Mouse (Mus musculus) bone marrow macrophage, adult 2 months (primary cell): ENCODE measurements around the gene Ttll6. TPM values are rescaled to one million over a fixed set of nuclear protein-coding genes. Genes with fewer than 3 reads are reported as not detected.
A peak's percentile ranks its signal among the peaks of the same experiment; 100 is the strongest.
"Not testable (repeated sequence)": the region's sequence is repeated elsewhere in the genome, so short reads cannot be mapped to it uniquely, and the experiment has no call there.

Source experiments
- H3K27ac ChIP-seq: 2 replicates; pipeline ENCODE4 v1.5.1; 2012; ENCODE audit warnings: low read depth, low read length; ENCODE audit not compliant: insufficient read depth
- H3K4me1 ChIP-seq: 2 replicates; pipeline ENCODE4 v1.6.1; 2012; ENCODE audit warnings: low read length; ENCODE audit not compliant: control insufficient read depth, insufficient read depth
- H3K4me3 ChIP-seq: 2 replicates; pipeline ENCODE4 v1.5.1; 2012; ENCODE audit warnings: mild to moderate bottlenecking, low read length, moderate library complexity; ENCODE audit not compliant: insufficient read depth
- CTCF ChIP-seq: IDR thresholded peaks from 2 replicates; pipeline ENCODE4 v1.5.1; 2012; ENCODE audit warnings: low read depth, mild to moderate bottlenecking, low read length, moderate library complexity
- POLR2A ChIP-seq: IDR thresholded peaks from 2 replicates; pipeline ENCODE4 v1.6.1; 2012; ENCODE audit warnings: mild to moderate bottlenecking, low read depth, low read length, borderline replicate concordance
- polyA plus RNA-seq: library from polyadenylated mRNA; stranded (reverse); fragments of >200 nt; gene quantifications from 2 replicates; pipeline ENCODE4 v1.2.4, GENCODE M21; 2012; ENCODE audit not compliant: missing spikeins, insufficient read depth, insufficient read length

Gene Ttll6
- not detected in 2 replicates for polyA plus RNA-seq

- no peak within 1 kb of the TSS for H3K4me3 ChIP-seq
- peak; percentile 94 for TF ChIP-seq CTCF
- TF ChIP-seq POLR2A = no peak
- H3K4me1 ChIP-seq = no peaks in the 10 kb centered on the region
- no peak within 1 kb of the TSS for H3K27ac ChIP-seq
Observed at GRCm38 (mm10) chr11:96133239-96133865, at the start of gene Ttll6. Ttll6 (plus strand) TSS chr11:96133786.

GRCm38 (mm10) chr11:96087981-96088380 lies 45.6 kb upstream of the Ttll6 start:
- no peak overlapping the region for H3K27ac ChIP-seq
- no peaks in the 10 kb centered on the region for H3K4me1 ChIP-seq
- H3K4me3 ChIP-seq = no peak overlapping the region
- no peak for TF ChIP-seq CTCF
- no peak for TF ChIP-seq POLR2A

- TF ChIP-seq CTCF = no peak
- no peak for TF ChIP-seq POLR2A
Observed at GRCm38 (mm10) chr11:96091073-96091472, 42.5 kb upstream of the Ttll6 start.

DNA sequence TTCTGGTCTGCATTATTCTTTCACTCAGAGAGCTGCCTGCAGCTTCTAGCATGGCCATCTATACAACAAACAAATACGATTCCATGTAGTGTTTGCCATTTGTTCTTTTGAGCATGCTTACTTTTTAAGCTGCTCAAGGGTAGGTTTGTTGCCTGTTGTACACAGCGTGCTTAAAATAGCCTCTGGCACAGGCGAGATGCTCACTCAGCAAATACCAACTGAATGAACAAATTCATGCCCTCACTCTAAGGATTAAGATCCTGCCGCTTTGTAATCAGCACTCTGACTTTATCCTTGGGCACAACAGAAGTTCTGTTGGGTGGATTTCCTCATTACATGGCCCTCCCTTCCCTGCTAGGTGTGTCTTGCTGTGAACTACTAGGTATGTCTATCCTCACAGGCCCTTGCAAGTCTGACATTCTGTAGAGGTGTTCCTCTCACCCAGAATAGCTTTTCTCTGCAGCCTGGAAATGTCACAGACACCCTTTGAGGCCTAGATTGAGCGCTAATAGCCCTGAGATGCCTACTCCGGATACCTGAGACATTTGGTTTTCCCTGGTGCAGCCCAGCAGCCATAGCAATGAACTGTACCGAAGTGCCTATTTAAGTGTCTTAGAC lies 40.8 kb upstream of the Ttll6 start:
- Histone ChIP-seq H3K4me3 (no peak overlapping the region), H3K4me1 (no peaks in the 10 kb centered on the region), H3K27ac (no peak overlapping the region)
- no peak for TF ChIP-seq CTCF
- TF ChIP-seq POLR2A = no peak

More at GRCm38 (mm10) chr11:96091073-96091472, 42.5 kb upstream of the Ttll6 start:
- Histone ChIP-seq H3K4me1 (no peaks in the 10 kb centered on the region), H3K4me3 (no peak overlapping the region), H3K27ac (no peak overlapping the region)

- H3K4me3 ChIP-seq = no peak overlapping the region
- H3K27ac ChIP-seq = no peak overlapping the region
- TF ChIP-seq POLR2A = no peak
- TF ChIP-seq CTCF = peak; percentile 81
- H3K4me1 ChIP-seq = no peaks in the 10 kb centered on the region
Observed at GRCm38 (mm10) chr11:96093361-96093760, 40.2 kb upstream of the Ttll6 start.

- no peak for TF ChIP-seq CTCF
- TF ChIP-seq POLR2A = no peak
- no peak overlapping the region for H3K27ac ChIP-seq
- H3K4me1 ChIP-seq = no peaks in the 10 kb centered on the region
- no peak overlapping the region for H3K4me3 ChIP-seq
Observed at GRCm38 (mm10) chr11:96108376-96108775, 25.2 kb upstream of the Ttll6 start.

DNA sequence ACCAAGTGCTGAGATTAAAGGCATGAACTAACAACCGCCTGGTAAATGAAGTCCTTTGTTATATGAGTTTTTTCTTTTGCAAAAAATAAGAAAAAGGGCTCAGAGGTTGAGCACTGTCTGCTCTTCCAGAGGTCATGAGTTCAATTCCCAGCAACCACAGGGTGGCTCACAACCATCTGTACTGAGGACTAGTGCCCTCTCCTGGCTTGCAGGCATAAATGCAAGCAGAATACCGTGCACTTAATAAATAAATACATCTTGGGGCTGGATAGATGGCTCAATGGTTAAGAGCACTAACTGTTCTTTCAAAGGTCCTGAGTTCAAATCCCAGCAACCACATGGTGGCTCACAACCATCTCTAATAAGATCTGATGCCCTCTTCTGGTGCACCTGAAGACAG lies 22.6 kb upstream of the Ttll6 start:
- H3K4me1 ChIP-seq, H3K4me3 ChIP-seq, H3K27ac ChIP-seq: not testable (repeated sequence)

DNA sequence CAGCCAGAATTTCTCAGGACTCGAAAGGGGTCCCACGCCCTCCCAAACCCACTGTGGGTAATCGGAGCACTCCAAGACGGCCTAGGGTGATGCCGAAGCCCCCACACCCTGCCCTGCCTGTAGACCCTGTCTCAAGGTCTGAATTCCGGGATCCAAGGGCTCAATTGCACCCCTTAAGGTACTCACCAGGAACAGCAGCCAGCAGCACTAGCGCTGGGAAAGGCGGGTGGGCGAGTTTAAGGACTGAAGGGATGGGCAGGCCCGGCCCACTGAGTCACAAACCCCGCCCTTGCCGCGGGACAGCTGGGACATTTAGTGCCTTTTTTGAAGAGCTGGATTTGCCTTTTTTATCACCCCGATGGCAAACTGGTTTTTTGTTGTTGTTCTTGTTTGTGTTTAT lies 21.8 kb upstream of the Ttll6 start, which contains the start of gene Calcoco2:
TSS of gene Calcoco2 (minus strand) at position 214 of the 400 bp plus-strand sequence.
- no peaks in the 10 kb centered on the region for H3K4me1 ChIP-seq
- H3K4me3 ChIP-seq = no peak within 1 kb of the TSS
- H3K27ac ChIP-seq = no peak within 1 kb of the TSS
- no peak for TF ChIP-seq POLR2A
- no peak for TF ChIP-seq CTCF

DNA sequence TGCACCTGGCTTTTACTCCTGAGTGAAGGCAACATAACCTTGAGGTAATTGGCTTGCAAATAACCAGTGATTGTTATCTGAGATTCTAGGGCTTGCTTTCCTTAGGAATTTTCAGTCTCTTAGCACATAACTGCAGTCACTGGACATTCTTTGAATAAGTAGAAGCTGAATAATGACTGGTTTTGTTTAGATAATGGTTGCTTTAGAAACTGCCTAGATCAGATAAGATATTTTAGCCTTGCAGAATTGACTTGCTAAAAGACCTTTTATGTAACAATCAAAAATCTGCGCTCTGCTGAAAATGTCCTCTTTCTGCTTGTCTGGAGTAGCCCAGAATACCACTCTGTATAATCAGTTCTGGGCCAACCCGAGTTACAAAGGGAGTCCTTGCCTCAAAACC lies 19.5 kb upstream of the Ttll6 start:
- Histone ChIP-seq H3K4me1 (no peaks in the 10 kb centered on the region), H3K27ac (no peak overlapping the region), H3K4me3 (no peak overlapping the region)
- TF ChIP-seq POLR2A = no peak
- no peak for TF ChIP-seq CTCF

GRCm38 (mm10) chr11:96115416-96115815 lies 18.2 kb upstream of the Ttll6 start:
- H3K4me1 ChIP-seq = no peaks in the 10 kb centered on the region
- TF ChIP-seq CTCF (no peak), POLR2A (no peak)
- H3K4me3 ChIP-seq = no peak overlapping the region
- H3K27ac ChIP-seq = no peak overlapping the region
